Mouse (Mus musculus): ENCODE results near the gene Slc4a10. TPM values are rescaled to one million over a fixed set of nuclear protein-coding genes. Genes with fewer than 3 reads are reported as not detected.

Gene Slc4a10
- total RNA-seq (2023; ENCODE audit: inconsistent age), result not detected in 4 replicates

DNA sequence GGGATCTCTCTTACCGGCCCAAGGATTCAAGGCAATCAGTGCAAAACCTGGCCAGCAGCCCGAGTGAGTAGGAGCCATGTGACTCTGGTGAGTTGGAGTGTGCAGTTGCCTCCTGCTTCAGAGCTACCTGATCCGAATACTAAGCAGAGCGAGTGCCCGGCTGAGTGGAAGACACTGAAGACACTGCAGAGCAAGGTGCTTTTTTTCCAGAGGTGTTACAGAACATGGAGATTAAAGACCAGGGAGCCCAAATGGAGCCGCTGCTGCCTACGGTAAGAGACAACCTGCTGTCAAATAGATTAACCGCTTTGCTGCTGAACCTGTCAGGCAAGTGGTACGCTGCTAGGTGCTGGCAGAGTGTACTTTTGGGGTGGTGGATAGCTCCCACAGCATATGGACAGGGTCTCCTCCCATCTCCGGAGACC is at the start of gene Slc4a10:
Slc4a10 (plus strand) TSS at position 42 of the 425 bp plus-strand sequence.

Other genes with a start within 250 kb of the Slc4a10 start
- gene Tbr1, start 243.5 kb upstream of the Slc4a10 start, total RNA-seq (2023; ENCODE audit: inconsistent age), result 0.90 to 2.0 TPM (median 1.5 TPM) in 4 replicates

Data from B cell, adult (primary cell).